Mouse (Mus musculus) spleen, adult 2 months (tissue): ENCODE data around the gene Nemp1.

Source experiments
- CTCF ChIP-seq: fragments of 200-500 bp; IDR thresholded peaks from 2 replicates; pipeline ENCODE4 v1.5.1; 2011; ENCODE audit warnings: mild to moderate bottlenecking, inconsistent platforms; ENCODE audit not compliant: insufficient read depth, insufficient read length, insufficient replicate concordance; ENCODE audit errors: extremely low read depth
- POLR2A ChIP-seq: fragments of 200-500 bp; IDR thresholded peaks from 2 replicates; pipeline ENCODE4 v1.6.1; 2011; ENCODE audit warnings: low read depth, low read length, inconsistent platforms

- TF ChIP-seq CTCF (no peak), POLR2A (no peak)
Measured at GRCm38 (mm10) chr10:127730933-127731310, 64.2 kb downstream of the Nemp1 start.
